Mouse (Mus musculus) Muller cell, postnatal 12 days (primary cell): ENCODE measurements around the gene Rad18.
"Not testable (repeated sequence)": the region's sequence is repeated elsewhere in the genome, so short reads cannot be mapped to it uniquely, and the experiment has no call there.

Experiments
- DNase-seq: peaks from one replicate; pipeline ENCODE4 v3.0.0-alpha.2; 2015; ENCODE audit errors: inconsistent ontology term

Gene Rad18

DNA sequence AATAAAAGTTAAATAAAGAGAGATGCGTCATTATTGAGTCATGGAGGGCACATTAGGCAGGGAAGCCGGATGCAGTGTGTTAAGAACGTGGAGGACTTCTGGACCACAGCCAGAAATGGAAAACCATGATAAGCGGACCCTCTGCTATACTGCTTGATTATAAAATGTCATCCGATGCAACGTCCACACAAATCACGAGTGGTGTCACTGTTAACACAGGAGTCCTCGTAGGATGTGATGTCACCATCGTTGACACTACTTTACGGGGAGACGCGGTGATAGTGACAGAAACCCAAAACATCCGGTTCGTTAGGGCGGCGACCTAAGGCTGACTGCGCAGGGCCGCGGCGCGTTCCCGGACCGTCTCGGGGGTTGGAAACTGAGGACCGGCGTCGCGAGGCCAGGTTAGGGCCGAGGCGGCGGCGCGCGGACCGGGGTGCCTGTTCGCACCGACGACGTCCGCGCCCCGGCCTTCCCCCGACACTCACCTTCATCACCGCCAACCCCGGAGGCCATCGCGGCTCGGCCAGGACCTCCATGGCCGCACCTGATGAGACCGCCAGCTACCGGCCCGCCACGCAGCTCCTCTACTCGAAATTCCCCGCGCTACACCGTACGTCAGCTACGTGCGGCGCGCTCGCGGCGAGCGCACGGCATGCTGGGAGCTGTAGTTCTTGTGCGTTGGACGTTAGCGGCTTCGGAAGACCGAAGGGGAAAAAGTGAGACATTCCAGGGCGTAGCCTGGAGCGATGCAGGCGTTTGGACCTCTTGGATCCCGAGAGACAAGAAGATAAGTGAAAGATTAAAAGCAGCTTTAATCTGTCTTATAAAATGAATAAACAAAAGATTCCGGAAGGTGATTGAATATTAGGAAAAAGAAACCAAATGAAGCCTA, at the start of gene Rad18:
TSS of gene Rad18 (minus strand) at position 631 of the 895 bp plus-strand sequence.
- peak; percentile 90 for DNase-seq

DNA sequence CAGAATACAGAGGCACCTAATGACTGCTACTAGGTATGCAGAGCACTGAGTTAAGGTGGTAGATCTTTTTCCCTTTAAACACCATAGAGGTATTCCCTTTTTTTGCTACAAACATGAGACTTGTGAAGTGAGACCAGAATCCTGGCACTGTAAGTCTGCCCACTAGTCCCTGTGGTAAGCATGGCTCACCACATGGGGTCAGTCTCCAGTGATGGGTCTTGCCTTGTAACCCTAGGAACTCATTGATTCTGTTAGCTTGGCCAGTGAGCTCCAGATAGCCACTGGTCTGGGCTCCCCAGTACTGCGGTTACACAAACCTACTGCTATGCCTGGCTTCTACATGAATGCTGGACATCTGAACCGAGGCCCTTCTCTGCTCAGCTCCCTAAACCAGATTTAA, 45.8 kb upstream of the Rad18 start:
- no peak for DNase-seq

DNA sequence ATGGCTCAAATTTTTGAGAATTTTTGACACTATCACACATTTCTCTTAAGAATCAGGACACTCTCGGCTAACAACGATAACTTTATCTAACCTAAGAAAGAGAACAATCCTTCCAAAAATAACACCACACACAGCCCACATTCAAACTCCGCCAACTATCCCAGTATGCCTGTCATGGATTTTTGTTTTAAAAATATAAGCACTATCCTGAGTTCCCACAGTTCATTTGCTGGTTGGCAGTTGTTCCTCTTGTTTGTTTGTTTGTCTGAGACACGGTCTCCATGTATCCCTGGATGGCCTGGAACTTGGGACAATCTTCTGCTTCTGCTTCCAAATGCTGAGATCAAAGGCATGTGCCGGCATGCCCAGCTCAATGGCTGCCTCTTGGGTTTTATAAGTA, 45.3 kb upstream of the Rad18 start:
- DNase-seq, result no peak

DNA sequence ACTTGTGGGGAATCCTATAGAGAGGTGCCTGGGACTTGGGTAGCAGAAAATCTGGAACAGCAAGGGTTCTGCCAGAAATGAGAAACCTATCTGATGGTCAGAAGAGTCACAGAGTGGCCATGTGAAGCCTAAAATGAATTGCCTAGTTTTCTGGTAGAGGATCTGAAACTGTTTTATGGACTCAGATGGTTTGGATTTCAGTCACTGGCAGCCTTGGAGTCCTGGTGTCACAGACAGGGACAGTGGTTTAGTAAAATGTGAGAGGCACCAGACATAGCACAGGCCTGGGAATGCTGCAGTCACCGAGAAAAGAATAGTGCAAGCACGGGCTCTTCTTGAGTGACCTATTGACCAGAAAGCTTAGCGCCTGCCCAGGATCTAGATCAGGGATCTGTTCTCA, 43.1 kb upstream of the Rad18 start:
- DNase-seq, result no peak

DNA sequence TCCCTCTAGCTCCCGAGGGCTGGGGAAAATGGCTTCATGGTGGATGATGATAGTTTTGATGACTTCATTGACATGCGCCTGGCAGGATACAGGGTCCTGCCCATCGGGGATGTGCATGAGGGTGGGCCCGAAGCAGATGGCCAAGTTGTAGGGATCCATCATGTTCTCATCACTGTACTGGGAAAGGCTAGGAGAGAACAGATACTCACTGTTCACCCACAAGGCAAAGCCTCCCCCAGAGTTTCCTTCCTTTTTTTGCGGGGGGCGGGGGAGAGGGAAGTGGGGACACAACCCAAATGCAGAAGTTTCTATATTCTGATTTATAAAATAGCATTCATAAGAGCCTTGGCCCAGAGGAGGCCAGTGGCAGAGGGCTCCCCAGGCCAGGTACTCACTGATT, 42.4 kb upstream of the Rad18 start:
- no peak for DNase-seq

DNA sequence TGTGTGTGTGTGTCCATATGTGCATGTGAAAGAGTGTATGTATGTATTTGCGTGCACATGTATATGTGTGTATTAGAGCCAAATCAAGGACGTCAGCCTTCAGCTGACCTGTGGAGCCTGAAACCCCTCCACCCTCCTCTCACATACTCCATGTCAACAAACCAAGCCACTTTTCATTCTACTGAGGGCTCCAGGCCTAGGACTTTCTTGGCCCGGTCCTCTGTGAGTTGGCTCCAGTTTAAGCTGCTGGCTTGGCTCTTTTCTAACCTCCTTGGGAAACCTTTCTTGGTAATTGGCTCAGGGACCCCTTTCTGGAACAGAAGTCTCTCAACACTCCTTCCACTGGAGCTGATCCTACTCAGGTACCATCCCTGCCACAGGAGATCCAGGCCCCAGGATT, 40.0 kb upstream of the Rad18 start:
- no peak for DNase-seq

DNA sequence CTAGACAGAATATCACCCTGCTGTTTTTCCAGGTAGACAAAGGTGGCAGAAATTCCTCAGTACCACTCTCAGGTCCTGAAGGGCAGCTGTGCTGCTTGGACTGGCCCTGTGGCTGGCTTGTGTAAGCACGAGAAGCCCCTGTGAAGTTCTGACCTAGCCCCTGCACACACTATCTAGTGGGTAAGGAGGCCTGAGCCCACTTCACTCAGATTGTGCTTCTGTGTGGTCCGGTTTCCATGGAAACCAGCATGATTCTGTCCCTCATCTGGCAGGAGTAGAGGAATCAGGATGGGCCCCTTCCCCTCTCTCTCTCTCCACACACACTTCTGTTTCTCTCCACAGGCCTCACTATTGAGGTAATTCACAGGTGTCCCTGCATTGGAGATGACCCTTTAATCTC, 38.6 kb upstream of the Rad18 start:
- DNase-seq, result no peak

DNA sequence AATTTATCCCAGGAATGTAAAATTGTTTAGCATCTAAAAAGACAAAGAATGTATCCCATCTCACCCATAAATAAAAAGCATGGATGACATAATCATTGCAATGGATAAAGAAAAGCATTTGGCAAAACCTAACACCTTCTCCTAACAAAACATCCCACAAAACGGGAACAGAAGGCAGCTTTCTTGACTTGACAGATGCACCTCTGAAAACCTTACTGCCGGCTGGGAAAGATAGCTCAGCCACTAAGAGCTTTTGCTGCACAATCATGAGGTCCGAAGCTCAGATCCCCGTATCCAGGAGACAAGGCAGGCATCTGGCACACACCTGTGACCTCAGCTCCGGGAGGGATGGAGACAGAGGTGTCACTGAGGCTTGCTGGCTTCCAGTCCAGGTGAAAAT, 37.5 kb upstream of the Rad18 start:
- no peak for DNase-seq

DNA sequence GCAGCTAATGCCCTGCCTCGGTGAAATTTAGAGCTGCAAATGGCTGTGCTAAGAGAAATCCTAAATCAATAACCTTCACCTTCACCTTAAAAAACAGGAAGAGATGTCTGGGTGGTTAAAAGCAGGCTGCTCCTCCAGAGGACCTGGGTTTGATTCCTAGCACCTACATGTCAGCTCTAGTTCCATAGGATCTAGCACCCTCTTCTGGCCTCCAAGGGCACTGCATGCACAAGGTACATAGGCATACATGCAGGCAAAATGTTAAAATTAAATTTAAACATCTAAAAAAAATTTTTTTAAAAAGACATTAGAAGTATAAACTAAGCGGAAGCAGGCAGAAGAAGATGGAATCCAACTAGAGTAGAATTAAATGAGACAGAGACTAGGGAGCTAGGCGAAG, 35.9 kb upstream of the Rad18 start:
- DNase-seq, result no peak

DNA sequence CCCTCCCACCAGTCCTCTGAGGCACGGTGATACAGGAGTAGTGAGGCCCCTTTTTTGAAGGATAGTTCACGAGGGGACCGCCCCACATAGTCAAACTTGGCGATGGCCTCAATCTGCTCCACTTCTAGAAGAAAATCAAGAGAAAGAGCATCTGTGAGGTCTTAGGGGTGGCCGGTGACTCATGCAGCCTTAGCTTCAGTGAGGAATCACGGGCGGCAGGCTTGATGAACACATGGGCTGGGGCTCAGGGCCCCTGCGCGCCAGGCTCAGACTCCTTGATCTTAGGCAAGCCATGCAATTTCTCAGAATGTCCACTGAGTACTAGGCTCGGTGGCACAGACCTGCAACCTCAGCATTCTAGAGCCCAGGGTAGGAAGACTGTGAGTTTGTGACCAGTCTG, 34.9 kb upstream of the Rad18 start:
- DNase-seq, result no peak

DNA sequence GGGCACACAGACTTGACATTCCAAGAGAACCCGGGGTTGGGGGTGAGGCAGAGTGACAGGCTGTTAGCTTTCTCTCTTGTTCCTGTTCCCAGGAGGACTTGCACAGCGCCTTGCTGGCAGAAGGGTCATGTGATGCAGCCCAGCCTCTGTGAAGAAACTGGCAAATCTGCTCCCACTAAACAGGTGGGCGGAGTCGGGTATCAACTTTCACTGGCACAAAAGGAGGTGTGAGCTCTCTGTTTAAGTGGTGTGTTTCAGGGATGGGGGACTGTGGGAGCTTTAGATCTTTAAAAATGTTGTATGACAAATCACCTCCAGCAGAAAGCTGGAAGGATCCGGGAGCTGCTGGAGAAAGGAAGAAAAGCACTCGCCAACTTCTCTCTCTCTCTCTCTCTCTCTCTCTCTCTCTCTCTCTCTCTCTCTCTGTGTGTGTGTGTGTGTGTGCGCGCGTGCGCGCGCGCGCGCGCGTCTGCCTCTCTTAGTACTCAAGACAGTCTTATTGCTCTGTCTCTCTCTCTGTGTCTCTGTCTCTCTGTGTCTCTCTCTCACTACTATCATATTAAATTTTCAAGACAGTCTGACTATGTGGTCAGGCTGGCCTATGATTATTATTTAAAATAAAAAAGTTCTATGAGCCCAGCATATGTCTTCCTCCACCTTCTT, 32.4 kb upstream of the Rad18 start:
- DNase-seq, result peak; percentile 64

DNA sequence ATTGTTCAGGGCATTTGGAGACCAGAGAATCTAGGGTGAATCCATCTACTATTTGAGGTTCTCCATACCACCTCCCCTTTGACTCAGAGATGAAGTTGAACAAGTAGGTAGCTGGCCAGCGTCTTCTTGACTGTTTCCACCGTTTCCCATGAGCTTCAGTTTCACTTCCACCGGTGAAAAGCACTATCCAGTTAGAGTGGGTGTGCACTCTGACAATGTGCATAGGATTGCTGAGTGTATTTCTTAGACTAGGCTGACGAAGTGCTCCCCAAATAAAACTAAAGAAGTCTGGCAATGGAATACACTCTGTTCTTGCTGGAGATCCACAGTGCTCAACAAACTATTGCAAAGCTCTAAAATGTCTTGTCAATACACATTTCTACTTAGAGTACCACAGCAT, 29.0 kb upstream of the Rad18 start:
- DNase-seq, result no peak

DNA sequence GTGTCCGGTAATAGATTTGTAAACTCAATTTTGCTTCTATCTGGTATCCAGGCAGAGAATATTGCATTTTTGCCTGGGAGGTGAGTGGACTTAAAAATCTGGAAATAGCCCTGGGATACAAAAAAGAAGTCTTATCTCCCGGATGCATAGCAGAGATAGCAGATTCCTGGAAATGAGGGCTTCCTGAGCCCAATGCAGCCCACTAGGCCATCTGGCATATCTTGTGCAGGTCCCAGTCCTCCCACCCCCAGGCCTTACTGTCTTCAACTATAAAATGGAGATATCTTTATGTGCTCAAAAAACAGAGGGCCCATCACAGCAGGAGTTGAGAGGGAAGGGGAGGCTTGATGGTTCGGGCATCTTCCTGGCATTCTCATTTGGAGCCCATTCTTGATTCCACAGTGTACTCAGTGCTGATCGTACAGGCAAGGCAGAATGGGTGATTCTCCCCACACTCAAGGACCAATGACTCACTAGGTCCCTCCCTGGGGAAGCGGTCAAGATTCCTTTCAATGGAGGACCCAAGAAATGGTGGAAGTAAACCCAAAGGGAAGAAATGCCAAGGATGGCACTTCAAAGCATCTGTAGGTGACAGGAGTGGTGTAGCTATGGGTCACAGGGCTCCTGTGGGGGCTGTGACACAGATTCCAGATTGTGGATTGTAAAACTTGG, 24.1 kb upstream of the Rad18 start:
- no peak for DNase-seq

DNA sequence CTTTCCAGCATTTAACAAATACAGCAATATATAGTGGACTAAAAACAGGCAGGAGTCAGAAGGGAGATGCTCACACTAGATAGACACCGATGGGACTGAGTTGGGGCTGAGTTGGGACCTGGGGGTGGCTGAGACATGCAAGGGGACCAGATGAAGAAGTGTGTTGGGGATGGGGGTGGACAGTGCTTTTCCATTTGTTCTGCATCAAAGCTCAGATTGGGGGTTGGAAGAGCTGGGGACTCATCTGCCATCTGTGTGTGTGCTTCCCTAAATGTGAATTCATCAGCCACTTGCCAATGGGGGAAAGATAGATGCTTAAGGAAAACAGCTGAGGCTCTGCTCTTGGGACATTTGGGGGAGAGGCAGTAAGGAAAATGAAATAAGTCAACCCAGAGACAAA, 23.5 kb upstream of the Rad18 start:
- DNase-seq, result no peak

DNA sequence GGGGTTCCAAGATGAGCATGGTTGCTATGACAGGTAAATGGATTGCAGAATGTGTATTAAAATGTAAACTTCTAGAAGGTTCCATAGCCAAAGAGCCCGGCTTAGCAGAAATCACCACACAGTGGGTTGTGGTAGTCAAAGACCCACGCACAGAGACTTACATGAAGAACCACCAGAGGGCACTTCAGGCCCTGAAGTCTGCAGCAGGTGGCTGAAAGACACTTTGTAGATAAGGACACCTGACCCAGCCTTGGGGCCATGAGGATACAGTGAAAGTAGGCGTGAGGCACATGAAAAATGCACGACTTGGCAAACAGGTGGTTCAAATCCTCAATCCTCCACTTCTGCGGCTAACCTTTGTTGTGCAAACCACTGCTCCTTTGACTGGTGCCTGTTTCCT, 20.7 kb upstream of the Rad18 start:
- DNase-seq, result peak; percentile 29

DNA sequence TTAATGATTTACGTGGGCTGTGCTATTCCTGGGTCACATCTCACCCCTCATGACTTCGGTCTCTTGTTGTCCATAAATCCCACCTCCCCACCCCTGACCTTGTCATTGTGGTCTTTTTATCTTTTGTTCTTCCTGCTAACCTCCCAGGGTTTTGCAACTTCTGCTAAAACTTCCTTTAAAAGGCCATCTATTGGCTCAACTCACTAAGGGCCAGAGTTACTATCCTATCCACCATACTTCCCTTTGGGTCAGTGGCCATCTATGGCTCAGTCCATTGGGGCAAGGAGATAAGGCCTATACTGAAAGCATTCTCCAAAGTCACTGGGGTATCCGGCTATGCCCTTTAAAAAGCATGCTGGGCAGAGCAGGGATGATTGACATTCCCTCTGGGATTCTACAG, 17.5 kb upstream of the Rad18 start:
- no peak for DNase-seq

DNA sequence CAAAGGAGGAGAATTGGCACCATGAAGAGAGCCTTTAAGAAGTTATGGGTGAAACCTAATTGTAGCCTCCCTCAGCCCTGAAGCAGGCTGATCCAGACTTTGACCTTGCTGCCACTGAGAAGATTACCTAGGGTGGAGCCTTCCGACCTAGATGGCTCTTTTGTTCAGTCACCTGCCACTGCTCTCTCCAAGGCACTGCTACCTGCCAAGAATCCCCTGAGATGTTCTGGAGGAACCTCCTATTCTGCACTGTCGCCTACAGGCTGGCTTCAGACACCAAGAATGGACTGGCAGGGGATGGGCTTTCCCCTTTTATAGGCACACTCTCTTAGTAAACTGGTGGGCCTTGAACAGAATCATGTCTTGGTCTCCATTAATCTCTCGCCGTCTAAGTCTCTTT, 5.8 kb upstream of the Rad18 start:
- DNase-seq, result not testable (repeated sequence)

DNA sequence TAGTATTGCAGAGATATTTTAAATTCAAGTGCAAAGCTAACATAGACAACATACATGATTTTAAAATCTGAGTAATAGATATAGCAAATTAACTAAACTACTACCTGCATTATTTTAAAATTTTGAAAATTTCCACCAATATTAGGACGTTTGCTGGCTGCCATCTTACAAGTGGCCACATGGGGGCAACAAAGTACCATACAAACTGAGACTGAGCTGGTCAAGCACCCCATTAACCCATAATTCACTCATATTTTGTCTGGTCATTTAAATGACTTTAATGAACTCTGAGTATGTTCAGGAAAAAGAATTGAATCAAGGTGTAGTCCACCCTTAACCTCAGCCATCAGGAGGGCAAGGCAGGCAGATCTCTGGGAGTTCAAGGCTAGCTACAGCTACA, 3.9 kb upstream of the Rad18 start:
- DNase-seq, result peak; percentile 18

DNA sequence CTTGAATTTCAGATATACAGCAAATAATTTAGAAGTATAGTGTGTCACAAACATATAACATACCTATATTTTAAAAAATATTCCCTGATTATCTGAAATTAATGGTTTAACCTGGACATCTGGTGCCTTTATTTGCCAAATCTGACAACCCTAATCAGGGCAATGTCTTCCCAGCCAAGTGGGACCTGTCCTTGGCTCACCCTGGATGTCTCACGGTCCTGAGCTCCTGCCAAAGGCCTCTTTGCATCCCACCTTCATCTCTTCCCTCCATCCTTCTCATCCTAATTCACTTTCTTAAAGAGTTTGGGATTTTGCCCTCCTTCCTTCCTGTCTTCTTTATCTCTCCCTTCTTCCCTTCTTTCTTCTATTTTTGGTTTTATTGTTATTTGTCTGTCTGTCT, 2.6 kb upstream of the Rad18 start:
- no peak for DNase-seq

DNA sequence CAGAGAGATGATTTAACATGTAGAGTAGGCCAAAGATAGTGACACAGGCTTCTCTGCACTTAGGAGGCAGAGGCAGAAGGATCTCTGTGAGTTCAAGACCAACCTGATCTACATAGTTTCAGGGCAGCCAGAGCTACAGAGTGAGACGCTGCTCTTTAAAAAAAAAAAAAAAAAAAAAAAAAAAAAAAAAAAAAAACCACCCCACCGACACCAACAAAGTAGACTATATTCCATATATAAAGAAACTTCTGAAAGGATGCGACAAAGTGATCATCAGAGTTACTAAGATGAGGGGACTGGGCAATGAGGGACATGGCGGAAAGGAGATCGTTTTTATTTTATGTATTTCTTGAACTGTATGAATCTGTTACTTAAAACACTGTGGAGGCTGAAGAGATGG, 2.0 kb downstream of the Rad18 start:
- no peak for DNase-seq

DNA sequence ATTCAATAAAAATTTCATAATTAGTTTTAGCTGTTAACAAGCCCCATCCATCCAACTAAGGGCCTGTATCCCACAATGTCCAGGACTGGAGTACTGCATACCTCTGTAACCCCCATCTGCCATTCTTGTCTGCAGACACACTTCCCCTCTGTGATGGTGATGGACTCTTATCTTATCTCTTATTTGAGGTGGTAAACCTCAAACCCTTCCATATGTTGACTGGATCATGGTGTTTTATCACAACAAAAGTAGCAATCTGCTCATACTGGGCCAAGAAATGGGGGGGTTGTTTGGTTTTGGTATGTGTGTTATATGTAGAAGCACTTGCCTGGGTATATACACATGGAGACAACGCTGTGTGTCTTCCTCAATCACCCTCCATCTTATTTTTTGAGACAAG, 5.0 kb downstream of the Rad18 start:
- DNase-seq, result no peak

DNA sequence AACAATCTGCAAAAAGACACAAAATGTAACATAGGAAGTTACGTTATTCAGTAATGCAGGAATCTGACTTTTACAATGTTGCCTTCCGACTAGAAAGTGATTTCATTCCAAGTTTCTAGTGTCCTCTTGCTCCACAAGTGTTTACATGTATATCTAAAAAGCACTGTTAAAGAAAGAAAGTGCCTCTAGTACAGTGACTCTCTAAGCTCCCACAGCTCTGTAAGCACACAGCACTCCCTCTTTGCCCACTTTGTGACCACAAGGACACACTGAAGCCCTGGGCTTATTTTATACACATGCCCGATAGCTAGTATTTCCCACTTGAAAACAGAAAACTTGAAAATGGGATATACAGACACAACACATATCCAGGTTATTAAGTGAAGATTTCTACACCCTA, 8.5 kb downstream of the Rad18 start:
- no peak for DNase-seq

DNA sequence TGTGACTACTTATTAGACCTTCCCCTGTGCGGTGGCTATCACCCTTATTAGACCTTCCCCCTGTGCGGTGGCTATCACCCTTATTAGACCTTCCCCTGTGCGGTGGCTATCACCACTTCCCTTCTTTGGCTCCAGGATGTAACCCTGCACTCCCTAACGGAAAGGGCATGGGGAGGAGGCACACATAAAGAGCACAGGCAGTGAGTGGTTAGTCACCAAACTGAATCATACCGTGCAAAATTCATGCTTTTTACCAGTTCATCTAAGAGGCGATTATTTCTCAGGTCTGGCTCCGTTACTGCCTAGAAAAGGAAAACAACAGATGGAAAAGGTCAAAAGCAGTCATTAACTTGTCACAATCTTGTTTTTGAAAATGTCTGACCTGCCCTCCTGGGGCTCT, 10.0 kb downstream of the Rad18 start:
- no peak for DNase-seq
